Mouse (Mus musculus) lung, postnatal 10 days (tissue): ENCODE results near the gene Tmem220.

ENCODE experiments used
- DNase-seq: peaks from one replicate; pipeline ENCODE4 v3.0.0; 2021

The Tmem220 gene

DNA sequence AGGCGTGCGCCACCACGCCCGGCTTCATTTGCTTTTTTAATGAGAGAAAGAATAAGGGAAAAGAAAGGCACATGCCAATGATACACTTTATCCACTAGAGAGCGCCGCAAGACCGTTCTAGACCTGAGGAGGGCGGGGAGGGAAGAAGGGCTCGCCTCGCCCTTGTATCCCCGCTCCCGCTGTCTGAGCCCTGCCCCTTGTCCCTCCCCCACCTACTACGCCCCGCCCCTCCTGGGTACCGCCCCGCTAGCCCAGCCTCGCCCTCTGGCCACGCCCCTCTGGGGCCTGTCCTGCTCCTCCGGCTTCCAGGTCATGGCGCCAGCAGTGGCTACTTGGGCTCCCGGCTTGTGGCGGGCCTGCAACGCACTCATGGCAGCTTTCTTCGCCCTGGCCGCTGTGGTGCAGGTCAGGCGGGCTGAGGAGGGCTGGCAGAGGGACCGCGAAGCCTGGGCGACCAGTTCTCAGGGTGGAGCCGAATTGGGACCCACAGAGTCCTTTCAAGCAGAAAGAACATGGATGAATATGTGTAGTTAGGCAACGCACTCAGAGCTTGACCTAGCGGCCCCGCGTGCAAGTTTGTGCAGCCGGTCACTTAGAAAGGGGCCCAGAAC is at the start of gene Tmem220:
Gene Tmem220, plus strand, starts transcription at position 288 of the 611 bp plus-strand sequence.
- peak; percentile 95 for DNase-seq

DNA sequence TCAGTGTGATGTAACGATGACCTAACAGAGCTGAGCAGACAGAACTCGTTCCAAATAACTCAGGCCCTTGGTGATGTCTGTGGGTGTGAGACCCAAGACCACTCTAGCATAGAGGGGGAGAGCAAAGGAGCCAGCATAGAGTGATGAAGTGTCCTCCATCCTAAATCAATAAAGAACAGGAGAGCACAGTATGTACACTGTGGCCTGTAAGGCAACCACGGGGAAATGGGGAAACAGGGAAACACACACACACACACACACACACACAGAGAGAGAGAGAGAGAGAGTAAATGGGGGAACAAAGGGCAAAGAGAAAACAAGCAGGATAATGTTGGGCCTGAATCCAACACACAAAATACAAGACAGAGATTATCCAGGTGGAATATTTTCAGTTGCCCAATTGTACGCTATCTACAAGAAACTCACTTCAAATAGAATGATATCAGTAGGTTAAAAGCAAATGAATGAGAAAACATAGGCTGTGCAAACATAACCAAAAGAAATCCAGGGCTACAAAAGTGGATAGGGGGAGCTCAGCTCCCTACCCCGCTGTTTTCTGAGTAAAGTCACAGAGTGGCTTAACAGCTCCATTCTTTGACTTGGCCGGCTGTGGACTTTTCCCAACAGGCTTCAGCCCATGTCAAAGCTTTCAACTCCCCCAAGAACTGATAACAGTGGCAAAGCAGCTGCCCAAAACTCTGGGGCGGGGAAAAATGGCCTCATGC is 49.2 kb upstream of the Tmem220 start:
- DNase-seq: no peak

DNA sequence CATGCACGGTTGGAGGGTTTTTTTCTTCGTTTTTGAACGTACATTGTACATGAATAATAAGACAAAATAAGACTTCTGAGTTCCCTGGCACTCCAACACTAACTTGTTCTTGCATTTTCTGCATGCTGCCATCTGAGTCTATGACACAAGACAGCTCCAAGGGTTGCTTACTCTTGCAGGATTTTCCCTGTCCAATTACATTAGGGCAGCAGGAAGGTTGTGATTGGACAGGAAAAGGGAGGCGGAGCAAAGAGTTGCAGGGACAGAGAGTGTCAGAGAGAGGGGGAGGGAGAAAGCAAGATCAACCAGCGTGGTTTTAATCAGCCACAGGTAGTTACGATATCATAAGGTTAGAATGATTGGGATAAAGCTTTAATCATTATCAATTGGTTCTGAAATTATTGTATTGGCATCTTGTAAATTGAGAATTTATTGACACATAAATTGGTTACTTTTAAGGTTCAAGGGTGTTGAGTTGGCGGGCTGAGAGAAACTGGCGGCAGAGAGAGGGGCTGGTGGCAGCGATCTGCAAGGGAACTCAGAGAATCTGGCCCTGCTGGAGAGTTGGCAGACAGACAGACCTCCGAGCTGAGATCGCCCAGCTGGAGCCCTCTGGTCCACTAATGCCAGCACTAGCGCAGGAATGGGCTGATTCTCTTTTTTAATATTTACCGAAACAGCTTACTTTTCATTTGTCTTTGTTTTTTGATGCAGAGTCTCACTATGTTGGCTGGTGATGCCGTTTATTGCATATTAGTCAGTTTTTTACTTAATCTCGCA is 43.4 kb upstream of the Tmem220 start:
- peak; percentile 37 for DNase-seq

DNA sequence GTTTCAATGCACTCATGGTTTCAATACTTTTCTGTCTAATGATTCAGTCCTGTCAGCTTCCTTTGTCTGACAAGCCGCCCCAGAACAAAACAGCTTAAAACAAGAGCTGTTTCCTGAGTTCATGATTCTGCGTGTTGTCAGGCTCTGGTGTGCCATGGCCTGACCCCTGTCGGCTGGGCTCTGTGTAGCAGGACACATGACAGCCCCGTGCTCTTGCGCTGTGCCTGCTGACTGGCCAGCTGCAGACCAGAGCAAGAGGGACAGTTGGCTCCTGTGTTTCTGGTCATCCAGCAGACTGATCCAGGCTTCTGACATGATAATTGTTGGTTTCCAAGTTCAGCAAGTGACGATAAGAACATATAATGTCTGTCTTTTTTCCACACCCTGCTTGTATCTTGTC is 42.2 kb upstream of the Tmem220 start:
- peak; percentile 77 for DNase-seq

DNA sequence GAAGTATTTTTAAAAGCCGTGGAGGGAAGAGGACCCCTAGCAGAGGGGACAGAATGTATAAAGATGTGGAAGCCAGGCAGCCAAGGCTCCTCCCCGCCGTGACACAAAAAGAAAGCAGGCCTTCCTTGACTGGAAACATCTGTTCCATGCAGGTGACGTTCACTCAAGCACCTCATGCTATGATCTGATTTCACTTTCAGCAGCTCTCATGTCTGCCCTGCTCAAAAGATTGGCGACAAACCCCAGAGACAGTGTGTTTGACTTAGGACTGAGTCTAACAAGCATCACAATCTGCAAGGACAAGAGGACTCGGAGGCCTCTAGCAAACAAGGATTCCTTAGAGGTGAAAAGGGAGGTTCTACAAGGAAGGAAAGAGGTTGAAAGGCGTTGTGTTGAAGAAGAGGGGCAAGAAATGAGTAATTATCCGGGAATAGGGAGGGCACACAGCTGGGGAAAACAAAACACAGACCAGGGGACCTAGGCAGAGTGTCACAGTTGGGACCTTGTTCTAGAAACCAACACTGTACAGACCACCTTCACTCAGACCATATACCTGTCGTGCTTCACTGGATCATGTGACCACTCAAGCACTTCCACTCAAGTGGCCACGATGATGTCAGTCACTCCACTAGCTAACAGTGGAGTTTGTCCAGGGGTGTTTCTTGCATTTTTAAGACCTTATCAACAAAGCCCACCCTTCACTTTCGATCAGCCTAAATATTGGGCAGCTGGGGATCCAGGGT is 41.4 kb upstream of the Tmem220 start:
- DNase-seq: peak; percentile 14

DNA sequence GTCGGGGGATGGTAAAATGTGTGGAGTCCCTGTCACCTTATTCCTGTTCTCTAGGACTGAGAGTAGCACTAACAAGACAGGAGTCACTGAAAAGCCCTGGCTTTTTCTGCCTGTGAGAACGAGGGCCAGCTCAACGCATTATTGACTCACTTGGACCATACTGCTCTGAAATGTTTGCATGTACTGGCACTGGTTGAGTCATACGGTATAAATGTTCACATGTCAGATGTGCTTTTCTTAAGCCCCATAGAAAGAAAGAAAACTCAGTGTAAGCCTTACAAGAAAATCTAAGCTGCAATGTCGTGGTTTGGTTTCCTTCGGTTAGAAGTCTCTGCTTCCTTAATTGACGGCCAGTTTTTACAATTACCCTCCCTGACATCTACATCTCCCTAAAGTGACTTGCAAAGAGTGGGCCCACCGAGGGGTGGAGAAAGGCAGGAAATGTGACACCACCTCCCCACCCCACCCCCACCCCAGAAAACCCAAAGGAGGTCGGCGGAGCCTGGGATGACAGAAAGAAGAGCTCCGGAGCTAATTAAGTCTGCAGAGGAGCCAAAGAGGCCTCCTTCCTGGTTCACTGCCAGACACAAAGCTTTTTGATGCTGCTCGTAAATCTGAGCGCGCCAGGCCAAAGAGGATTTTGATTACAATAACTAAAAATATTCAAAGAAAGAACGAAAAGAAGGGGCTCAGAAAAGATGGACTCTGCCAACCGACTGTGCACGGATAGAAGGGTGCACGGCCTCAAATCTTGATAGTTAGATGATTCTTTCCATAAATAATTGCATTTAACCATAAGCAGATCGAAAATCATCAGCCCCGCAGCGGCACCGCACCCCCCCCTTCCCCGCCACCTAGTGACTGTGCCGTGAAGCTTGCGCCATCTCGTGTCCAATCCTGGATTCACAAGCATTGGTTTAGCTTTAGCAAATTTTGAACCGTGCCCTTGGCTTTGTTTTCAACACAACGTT is 40.5 kb upstream of the Tmem220 start:
- DNase-seq: peak; percentile 87

DNA sequence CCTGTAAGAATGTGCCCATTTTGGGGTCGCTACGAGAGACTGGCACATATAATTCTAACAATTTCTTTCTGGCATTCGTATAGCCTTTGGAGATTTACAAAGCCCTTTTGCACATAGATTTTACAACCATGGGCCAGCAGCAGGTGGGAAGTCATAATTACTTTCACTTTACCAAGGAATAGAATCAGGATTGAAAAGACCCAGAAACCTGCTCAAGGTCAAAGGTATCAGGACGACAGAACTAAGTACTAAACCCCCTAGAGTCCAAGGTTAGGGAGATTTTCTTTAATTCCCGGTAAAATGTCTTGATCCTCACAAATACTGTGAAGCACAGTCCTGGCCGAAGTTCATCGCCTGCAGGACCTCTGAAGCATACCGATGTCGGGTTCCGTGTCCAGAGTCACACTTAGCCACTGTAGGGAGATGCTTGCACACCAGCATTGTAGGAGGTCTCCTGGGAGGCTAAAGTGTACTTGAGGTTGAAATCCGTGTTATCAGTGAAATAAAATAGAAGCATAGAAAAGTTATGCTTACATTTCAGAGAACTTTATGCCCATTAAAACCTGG is 39.7 kb upstream of the Tmem220 start:
- no peak for DNase-seq

DNA sequence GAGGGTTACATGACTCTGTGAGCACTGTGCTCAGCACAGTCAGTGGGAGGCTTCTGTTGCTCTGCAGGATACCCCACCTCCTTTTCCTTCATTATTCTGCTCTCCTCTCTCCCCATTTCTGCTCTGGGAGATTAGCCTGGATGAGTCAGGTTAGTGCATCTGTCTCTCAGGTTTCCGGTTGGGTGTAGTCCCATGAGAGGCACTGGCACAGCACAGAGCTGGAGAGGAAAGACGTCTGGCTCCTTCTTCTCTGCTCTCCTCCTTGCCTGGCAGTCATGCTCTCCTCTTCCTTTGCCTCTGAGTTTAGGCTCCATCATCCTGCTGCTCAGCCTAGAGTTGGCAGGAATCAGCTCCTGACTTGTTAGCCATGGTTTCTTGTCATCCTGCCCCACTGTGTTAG is 32.8 kb upstream of the Tmem220 start:
- DNase-seq: no peak

DNA sequence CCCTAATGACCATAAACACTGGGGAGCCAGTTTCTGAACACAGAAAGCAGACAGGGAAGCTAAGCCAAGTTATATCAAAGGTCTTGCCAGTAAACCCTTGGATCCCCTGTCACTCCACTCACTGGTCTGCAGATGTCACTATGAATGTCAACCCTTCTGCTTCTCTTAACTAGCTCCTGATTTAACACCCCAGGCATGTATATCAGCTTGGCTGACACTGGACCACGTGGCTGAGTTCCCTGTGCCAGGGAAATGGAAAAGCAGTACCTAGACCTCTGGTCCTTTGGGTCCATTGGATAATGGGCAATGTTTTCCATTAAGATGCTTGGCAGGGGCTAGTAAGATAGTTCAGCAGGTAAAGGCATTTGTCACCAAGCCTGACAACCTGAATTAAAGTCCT is 31.3 kb upstream of the Tmem220 start:
- DNase-seq: no peak

DNA sequence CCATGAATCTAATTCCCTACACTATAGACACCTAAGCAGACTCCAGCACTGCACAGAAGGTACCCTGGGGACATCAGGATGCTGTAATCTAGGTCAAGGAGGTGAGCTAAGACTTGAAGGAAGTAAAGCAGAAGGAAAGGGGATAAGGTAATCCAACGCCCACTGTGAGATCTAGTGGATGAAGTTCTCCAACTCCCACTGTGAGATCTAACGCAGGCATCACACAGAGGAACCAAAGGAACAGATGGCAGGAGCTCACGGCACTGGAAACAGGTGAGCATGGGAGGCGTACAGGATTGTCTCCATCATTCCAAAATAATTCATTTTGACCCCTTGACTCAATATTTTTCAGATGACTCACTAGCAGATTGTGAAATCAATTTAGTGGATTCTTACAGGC is 28.5 kb upstream of the Tmem220 start:
- no peak for DNase-seq

DNA sequence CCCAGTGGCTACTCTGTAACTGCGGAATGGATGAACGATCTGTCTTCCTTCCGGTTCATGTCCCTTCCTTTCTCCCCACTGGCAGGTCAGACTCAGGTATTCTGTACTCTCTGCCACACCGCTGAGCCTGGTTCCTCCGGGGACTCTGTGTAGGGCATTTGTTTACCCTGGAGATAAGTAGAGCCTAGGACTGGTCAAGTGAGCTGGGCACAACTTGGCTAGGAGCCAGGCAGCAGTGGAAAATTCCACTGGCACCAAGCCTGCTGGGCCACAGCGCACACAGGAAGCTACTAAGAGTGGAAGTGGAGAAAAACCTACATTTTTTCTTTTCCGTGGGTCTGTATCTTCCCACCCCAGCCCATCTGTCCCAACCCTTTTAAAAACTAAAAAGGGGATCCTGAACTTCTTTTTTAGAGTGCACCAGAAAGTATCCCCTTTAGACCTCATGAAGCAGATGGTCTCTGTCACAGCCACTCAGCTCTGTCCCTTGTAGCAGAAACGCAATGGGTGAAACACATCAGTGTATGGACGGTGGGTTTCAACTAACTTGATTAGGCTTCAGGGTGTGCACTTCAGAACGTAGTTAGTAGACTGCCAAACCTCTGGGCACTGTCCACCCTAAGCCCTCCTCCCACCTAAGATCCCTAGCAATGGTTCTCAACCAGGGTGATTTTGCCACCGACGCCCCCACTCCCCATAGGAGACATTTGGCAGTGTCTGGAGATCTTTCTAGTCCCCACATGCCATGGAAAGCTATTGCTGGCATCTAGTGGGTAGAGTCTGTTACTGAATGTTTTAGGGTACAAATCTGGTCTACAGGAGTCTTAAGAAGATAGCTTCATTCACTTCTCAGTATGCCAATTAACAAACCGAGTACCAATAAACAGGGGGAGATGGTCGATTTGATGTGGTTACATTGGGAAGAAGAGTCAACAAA is 26.2 kb upstream of the Tmem220 start:
- DNase-seq: peak; percentile 77

DNA sequence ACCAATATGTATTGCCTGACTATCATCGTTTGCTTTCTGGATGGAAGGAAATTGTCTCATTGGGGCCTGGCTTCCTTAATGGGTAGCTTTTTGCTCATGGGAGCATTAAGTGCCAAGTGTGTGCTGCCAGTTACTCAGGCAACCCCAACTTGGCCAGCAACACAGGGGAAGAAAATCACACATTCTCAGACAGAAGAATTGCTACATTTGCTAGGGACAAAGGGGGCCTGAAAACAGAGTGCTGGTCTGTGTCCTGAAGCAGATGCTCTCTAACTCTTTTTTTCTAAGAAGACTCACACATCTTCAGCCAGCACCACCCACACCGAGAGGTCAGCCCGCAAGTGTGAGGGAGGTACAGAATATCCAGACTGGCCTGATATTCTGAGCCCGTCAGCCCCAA is 24.3 kb upstream of the Tmem220 start:
- no peak for DNase-seq

DNA sequence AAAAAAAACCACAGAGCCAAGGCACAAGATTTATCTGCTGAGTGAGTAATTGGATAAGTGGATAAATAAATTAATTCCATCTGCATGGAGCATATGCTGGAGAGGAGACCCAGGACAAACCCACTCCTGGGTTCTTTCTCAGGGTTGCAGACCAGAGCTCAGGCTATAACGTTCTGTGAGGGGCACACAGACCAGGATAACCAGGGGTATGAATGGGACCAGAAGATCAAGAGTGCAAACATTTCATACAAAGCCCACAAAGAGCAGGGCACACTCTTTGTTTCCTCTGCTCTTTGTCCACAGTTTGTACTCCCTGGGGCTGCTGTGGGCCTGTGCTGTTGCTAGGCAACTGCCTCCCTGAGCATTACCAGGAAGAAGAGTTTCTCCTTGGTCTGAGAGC is 23.2 kb upstream of the Tmem220 start:
- no peak for DNase-seq

DNA sequence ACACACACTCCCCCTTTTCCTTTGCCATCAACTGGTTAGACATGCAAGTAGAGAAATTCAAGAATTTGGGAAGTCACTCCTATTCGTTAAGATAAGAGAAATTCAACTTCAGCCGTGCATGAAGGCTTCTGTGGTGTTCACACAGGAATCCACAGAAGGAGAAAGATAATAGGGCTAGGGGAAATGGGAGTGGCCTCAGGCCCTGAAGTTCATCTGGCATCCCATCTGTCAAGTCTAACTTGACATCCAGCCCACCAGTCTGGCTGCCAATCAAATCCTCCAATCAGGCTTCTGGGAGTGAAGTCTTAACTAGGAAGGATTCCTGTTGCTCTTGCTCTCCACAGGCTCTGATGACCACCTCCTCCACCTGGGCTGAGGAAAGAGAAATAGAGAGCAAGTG is 22.0 kb upstream of the Tmem220 start:
- no peak for DNase-seq

DNA sequence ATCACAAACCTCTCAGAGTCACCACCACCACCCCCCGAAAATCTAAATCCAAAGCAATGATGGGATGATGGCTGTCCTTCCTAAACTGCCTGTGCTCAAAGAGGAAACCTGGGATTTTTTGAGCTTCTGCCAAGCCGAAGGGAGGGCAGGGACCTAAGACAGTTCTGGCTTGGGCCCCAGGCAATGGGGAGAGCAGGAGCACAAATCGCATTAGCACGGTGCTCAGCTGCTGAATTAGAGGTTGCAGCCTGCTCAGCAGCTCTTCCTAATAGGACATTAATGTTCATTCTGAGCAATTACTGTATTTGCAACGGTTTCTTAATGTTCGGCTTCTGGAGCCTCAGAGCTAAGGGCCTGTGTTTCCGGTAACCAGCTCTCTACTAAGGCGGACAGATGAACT is 17.0 kb upstream of the Tmem220 start:
- no peak for DNase-seq

DNA sequence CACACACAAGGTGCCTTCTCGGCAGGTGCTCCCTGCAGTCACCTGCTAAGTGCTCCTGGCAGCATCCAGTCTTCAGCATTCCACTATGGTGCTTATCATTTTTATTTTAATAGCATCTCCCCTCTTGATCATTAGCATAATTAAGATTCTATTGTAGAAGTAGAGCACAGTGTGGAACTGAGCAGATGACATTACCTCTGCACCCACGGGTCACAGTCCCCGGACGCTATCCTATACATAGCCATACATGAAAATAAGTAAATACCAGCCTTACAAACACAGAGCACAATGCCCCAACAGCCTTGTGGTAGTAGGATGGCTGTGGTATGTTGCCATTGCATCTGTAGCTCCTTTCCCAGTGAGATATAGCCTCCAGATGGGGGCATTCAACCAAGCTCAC is 16.4 kb upstream of the Tmem220 start:
- DNase-seq: no peak

DNA sequence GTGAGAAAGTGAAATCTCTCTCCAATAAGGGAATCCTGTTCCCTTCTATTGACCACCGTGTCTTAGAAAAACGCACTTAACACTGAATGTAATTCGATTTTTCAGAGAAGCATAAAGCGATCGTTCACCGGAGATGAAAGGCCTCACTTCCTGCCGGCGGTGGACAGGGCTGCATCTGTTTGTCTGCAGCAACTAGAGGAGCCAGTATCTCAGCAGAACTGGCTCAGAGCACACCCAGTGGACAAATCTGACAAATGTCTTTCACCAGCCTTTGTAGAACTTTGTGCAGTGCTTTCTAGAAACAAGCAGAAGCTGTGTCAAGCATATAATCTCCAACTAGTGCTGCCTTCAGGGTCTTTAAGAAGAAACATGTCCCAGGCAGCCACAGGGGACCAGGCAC is 14.5 kb upstream of the Tmem220 start:
- DNase-seq: peak; percentile 33

DNA sequence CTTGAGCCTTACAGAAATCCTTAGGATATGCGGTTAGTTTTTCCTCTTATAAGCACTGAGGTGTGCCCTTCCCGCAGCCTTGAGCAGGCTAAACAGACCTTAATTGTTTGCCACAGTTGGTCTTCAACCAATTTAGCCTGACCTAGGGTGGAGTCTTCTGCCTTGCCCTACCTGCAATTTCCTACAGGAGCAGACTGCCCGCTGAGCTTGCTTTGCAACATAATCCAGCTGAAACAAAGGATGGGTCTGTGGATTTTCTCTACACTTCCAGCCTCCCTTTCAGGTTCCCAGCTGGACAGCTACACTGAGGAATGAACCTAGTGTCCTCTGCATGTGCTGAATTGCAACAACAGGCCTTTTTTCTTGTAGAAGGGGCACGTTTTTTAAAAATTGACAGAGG is 13.3 kb upstream of the Tmem220 start:
- no peak for DNase-seq

DNA sequence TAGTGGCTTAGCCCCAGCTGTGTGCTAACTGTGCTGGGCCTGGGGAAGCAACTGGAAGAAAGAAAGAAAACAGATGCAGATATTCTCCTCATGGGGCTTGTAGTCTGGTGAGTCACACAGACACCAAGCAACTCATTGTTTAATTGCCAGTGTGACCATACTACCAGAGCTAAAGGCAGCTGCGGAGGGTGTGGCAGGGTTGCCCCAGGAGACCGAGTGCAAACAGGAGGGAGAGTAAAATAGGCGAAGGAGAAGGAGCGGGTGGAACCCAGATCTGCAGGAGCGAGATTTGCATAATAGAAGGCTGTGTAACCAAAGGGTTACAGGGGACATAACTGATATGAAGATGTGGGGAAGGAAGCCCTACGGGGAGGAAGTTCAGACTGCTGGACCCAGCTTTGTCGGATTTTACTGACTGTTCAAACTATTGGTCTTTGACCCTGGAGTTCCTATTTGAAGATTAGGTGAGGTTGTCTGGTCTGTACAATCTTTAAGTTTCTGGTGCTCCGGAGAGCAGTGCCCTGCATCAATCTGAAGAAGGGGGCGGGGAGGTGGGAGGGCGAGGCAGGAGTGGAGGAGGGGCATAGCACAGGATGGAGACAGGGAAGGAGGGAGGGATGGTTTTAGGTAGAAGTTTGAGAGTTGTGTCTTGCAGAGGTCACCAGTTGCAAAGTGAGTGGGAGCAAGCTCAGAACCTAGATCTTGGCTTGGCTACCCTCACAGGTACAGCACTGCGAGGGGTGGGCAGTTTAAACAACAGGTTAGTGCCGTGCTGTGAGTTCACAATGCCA is 7.0 kb upstream of the Tmem220 start:
- no peak for DNase-seq
